Mouse (Mus musculus) lung, embryonic 14.5 days (tissue): ENCODE results near the gene Itga11. TPM values are rescaled to one million over a fixed set of nuclear protein-coding genes. Genes with fewer than 3 reads are reported as not detected.
A peak's percentile ranks its signal among the peaks of the same experiment; 100 is the strongest.

Experiments
- ATAC-seq: fragments of 200-750 bp; cut with Nextera tagmentation; 2 replicates; pipeline ENCODE4 v1.8.0; 2017; ENCODE audit warnings: mild to moderate bottlenecking, moderate TSS enrichment, moderate library complexity; ENCODE audit not compliant: insufficient read depth
- DNase-seq: peaks from one replicate; pipeline ENCODE4 v3.0.0-alpha.2; 2015
- H3K27ac ChIP-seq: fragments of 300-500 bp; sonication (generic); 2 replicates; pipeline ENCODE4 v1.5.1; 2014; ENCODE audit warnings: low read depth, mild to moderate bottlenecking, moderate library complexity
- H3K27me3 ChIP-seq: fragments of 300-500 bp; sonication (generic); 2 replicates; pipeline ENCODE4 v1.6.1; 2014; ENCODE audit warnings: low read length, control low read depth; ENCODE audit not compliant: insufficient read depth
- H3K36me3 ChIP-seq: fragments of 300-500 bp; sonication (generic); 2 replicates; pipeline ENCODE4 v1.6.1; 2014; ENCODE audit warnings: control low read depth; ENCODE audit not compliant: insufficient read depth
- H3K4me1 ChIP-seq: fragments of 300-500 bp; sonication (generic); 2 replicates; pipeline ENCODE4 v1.6.1; 2014; ENCODE audit warnings: antibody characterized with exemption, control low read depth; ENCODE audit not compliant: insufficient read depth
- H3K4me2 ChIP-seq: fragments of 300-500 bp; sonication (generic); 2 replicates; pipeline ENCODE4 v1.6.1; 2014; ENCODE audit warnings: mild to moderate bottlenecking
- H3K4me3 ChIP-seq: fragments of 300-500 bp; sonication (generic); 2 replicates; pipeline ENCODE4 v1.5.1; 2014; ENCODE audit warnings: low read depth, low read length
- H3K9ac ChIP-seq: fragments of 300-500 bp; sonication (generic); 2 replicates; pipeline ENCODE4 v1.6.1; 2014
- H3K9me3 ChIP-seq: fragments of 300-500 bp; sonication (generic); 2 replicates; pipeline ENCODE4 v1.6.1; 2016; ENCODE audit warnings: low read depth, low read length, control low read depth
- CTCF ChIP-seq: IDR thresholded peaks from 2 replicates; pipeline ENCODE4 v1.5.1; 2016; ENCODE audit warnings: antibody characterized with exemption, low read depth
- WGBS: fragments of 180-500 bp; shearing (Covaris S2); extraction: QIAGEN DNeasy Blood & Tissue Kit; methylation state at CpG from one replicate; pipeline ENCODE4 v1.1.7; 2014; 5-methylcytosine and 5-hydroxymethylcytosine counted together
- polyA plus RNA-seq: library from polyadenylated mRNA; unstranded; fragments of >200 nt; fragmentation: Nextera tagmentation; extraction: Ambion mirVana; gene quantifications from 2 replicates; pipeline ENCODE4 v1.2.1, GENCODE M21; 2014

Itga11 gene
- polyA plus RNA-seq, 1 experiment from 2014 or later, result 0.49 TPM

- Histone ChIP-seq H3K9ac (no peak overlapping the region), H3K4me2 (no peak overlapping the region), H3K27ac (no peak overlapping the region), H3K27me3 (no peaks in the 10 kb centered on the region), H3K4me1 (no peaks in the 10 kb centered on the region), H3K9me3 (no peaks in the 10 kb centered on the region), H3K4me3 (no peak overlapping the region), H3K36me3 (no peaks in the 10 kb centered on the region)
- TF ChIP-seq CTCF, result no peak
- DNase-seq, result no peak
- ATAC-seq, result no peak
- 29% methylated on average over 5 of the region's 5 CpGs for WGBS
Observed at GRCm38 (mm10) chr9:62725247-62725646, 47.6 kb downstream of the Itga11 start.

GRCm38 (mm10) chr9:62726472-62726871 is 48.8 kb downstream of the Itga11 start:
- H3K9me3 ChIP-seq, result no peaks in the 10 kb centered on the region
- no peak overlapping the region for H3K9ac ChIP-seq
- no peaks in the 10 kb centered on the region for H3K36me3 ChIP-seq
- 57% methylated on average over 6 of the region's 6 CpGs for WGBS
- no peak for ATAC-seq
- H3K27me3 ChIP-seq, result no peaks in the 10 kb centered on the region
- DNase-seq, result peak; percentile 34
- no peak overlapping the region for H3K27ac ChIP-seq
- no peak overlapping the region for H3K4me2 ChIP-seq
- H3K4me3 ChIP-seq, result no peak overlapping the region
- peak; percentile 68 for TF ChIP-seq CTCF
- H3K4me1 ChIP-seq, result no peaks in the 10 kb centered on the region

- no peak overlapping the region for H3K4me3 ChIP-seq
- H3K9me3 ChIP-seq, result no peaks in the 10 kb centered on the region
- DNase-seq, result peak; percentile 84
- no peak overlapping the region for H3K9ac ChIP-seq
- no peaks in the 10 kb centered on the region for H3K4me1 ChIP-seq
- no peaks in the 10 kb centered on the region for H3K36me3 ChIP-seq
- TF ChIP-seq CTCF, result peak; percentile 85
- no peaks in the 10 kb centered on the region for H3K27me3 ChIP-seq
- no peak overlapping the region for H3K4me2 ChIP-seq
- ATAC-seq, result no peak
- WGBS, result 49% methylated on average over 7 of the region's 7 CpGs
- H3K27ac ChIP-seq, result no peak overlapping the region
Observed at GRCm38 (mm10) chr9:62744558-62745275, 67.1 kb downstream of the Itga11 start.

GRCm38 (mm10) chr9:62746646-62747045 is 69.0 kb downstream of the Itga11 start:
- Histone ChIP-seq H3K4me3 (no peak overlapping the region), H3K36me3 (no peaks in the 10 kb centered on the region), H3K27me3 (no peaks in the 10 kb centered on the region), H3K4me2 (no peak overlapping the region), H3K9me3 (no peaks in the 10 kb centered on the region), H3K4me1 (no peaks in the 10 kb centered on the region), H3K27ac (no peak overlapping the region), H3K9ac (no peak overlapping the region)
- ATAC-seq (no peak), DNase-seq (peak; percentile 48)
- 51% methylated on average over 6 of the region's 6 CpGs for WGBS
- no peak for TF ChIP-seq CTCF

- Histone ChIP-seq H3K9ac (no peak overlapping the region), H3K4me1 (no peaks in the 10 kb centered on the region), H3K4me3 (no peak overlapping the region), H3K36me3 (no peaks in the 10 kb centered on the region), H3K9me3 (no peaks in the 10 kb centered on the region), H3K27me3 (no peaks in the 10 kb centered on the region), H3K27ac (no peak overlapping the region), H3K4me2 (no peak overlapping the region)
- WGBS, result 36% methylated on average over 6 of the region's 6 CpGs
- ATAC-seq, result no peak
- peak; percentile 53 for DNase-seq
- no peak for TF ChIP-seq CTCF
Observed at GRCm38 (mm10) chr9:62749666-62750065, 72.0 kb downstream of the Itga11 start.

GRCm38 (mm10) chr9:62750381-62750780 is 72.8 kb downstream of the Itga11 start:
- no peak for TF ChIP-seq CTCF
- DNase-seq (no peak), ATAC-seq (no peak)
- Histone ChIP-seq H3K27ac (no peak overlapping the region), H3K4me2 (no peak overlapping the region), H3K9ac (no peak overlapping the region), H3K9me3 (no peaks in the 10 kb centered on the region), H3K36me3 (no peaks in the 10 kb centered on the region), H3K4me3 (no peak overlapping the region), H3K4me1 (no peaks in the 10 kb centered on the region), H3K27me3 (no peaks in the 10 kb centered on the region)
- WGBS, result 74% methylated on average over 11 of the region's 11 CpGs

GRCm38 (mm10) chr9:62758288-62758687 is 80.7 kb downstream of the Itga11 start:
- no peak for ATAC-seq
- Histone ChIP-seq H3K9ac (no peak overlapping the region), H3K4me2 (no peak overlapping the region), H3K27ac (no peak overlapping the region), H3K27me3 (no peaks in the 10 kb centered on the region), H3K4me3 (no peak overlapping the region), H3K4me1 (0 out of 2 replicates have a peak, but pooled peaks cover 1% of the 10 kb centered on the region), H3K36me3 (no peaks in the 10 kb centered on the region), H3K9me3 (no peaks in the 10 kb centered on the region)
- TF ChIP-seq CTCF, result no peak
- DNase-seq, result no peak
- 81% methylated on average over 4 of the region's 4 CpGs for WGBS
